Comparison of ENCODE assay signal across 15 mouse cellular contexts in the genomic region with DNA sequence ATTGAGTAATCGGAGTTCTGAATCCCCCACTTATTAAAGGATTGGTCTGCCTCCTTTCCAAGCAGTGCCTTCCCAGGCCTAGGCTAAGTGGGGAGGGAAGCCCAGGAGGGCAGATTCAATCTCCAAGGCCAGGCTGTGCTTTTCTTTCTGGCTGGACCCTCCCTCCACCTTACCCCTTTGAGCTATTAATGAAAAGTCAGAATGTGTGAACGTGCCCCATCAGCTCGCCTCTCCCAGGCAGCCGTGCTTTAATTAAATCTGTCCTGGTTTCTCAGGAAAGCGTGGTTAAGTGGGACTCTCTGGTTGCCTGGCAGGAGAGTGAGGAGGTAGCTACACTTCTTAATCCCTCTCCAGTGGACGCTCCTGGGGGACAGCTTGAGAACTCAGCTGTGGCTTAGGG. TPM values are rescaled to one million over a fixed set of nuclear protein-coding genes. Genes with fewer than 3 reads are reported as not detected.
DNase-seq lines count a peak whose midpoint lies in the region; ATAC-seq lines count a peak whose summit lies in the region.
"Had no signal": no experiment of that assay in that cellular context is flagged by ENCODE, and none has a peak within 500 bp of the region (broad histone marks: within the 10 kb centered on the region; RNA-seq: fewer than 3 reads in every experiment).

No protein-coding gene starts in this region.

- DNase-seq in kidney, postnatal 36 days, result no peak
- peak; percentile 49 for DNase-seq in midbrain, embryonic 14.5 days
- DNase-seq in testis, postnatal 10 days (ENCODE audit: low spot score), result no peak
- no peak for DNase-seq in thymus, postnatal 14 days
- DNase-seq: cerebellum, adult 9-10 months; heart, adult 2 months; heart, postnatal 4 days; kidney, postnatal 10 days had no signal

- no peak overlapping the region for H3K4me2 ChIP-seq in kidney, embryonic 16.5 days (replicated peaks; ENCODE audit: low read depth, low read length)
- H3K4me2 ChIP-seq in embryonic facial prominence, embryonic 13.5 days, result 0 out of 2 replicates have a peak overlapping the region, but pooled peaks have one; percentile 2
- no peak overlapping the region for H3K4me2 ChIP-seq in hindbrain, embryonic 13.5 days
- H3K4me2 ChIP-seq in midbrain, embryonic 14.5 days (ENCODE audit: low read length), result no peak overlapping the region
- no peak overlapping the region for H3K4me2 ChIP-seq in intestine, embryonic 16.5 days (ENCODE audit: low read depth, low read length)
- H3K4me2 ChIP-seq: liver, embryonic 11.5 days had no signal

- peak; percentile 21; the same call in 1 of the 2 replicates for ATAC-seq in kidney, embryonic 16.5 days (ENCODE audit: low FRiP score, low TSS enrichment)
- no peak for ATAC-seq in embryonic facial prominence, embryonic 13.5 days (ENCODE audit: insufficient number of reproducible peaks, insufficient read depth, low FRiP score, low TSS enrichment, low read depth)
- ATAC-seq in hindbrain, embryonic 13.5 days (ENCODE audit: low FRiP score), result peak; percentile 32; the same call in 1 of the 2 replicates
- no peak for ATAC-seq in midbrain, embryonic 14.5 days (ENCODE audit: low FRiP score, low TSS enrichment)
- no peak for ATAC-seq in intestine, embryonic 16.5 days

- no peak overlapping the region for H3K4me3 ChIP-seq in kidney, embryonic 16.5 days (ENCODE audit: low read length)
- H3K4me3 ChIP-seq in embryonic facial prominence, embryonic 13.5 days, result no peak overlapping the region
- H3K4me3 ChIP-seq in hindbrain, embryonic 13.5 days, result no peak overlapping the region
- H3K4me3 ChIP-seq in midbrain, embryonic 14.5 days (replicated peaks; ENCODE audit: low read depth, low read length), result no peak overlapping the region
- no peak overlapping the region for H3K4me3 ChIP-seq in intestine, embryonic 16.5 days (ENCODE audit: low read length)
- H3K4me3 ChIP-seq: heart, adult 2 months had no signal

- peaks cover 29% of the 10 kb centered on the region for H3K4me1 ChIP-seq in kidney, embryonic 16.5 days (ENCODE audit: insufficient read depth, low read length)
- peaks cover 38% of the 10 kb centered on the region for H3K4me1 ChIP-seq in embryonic facial prominence, embryonic 13.5 days
- peaks cover 15% of the 10 kb centered on the region for H3K4me1 ChIP-seq in hindbrain, embryonic 13.5 days (replicated peaks)
- H3K4me1 ChIP-seq in midbrain, embryonic 14.5 days (ENCODE audit: control insufficient read depth, insufficient read depth, low read length), result 0 out of 2 replicates have a peak, but pooled peaks cover 12% of the 10 kb centered on the region
- H3K4me1 ChIP-seq in intestine, embryonic 16.5 days (ENCODE audit: control insufficient read depth, insufficient read depth, low read length), result peaks cover 6% of the 10 kb centered on the region; the same call in 1 of the 2 replicates

- H3K9ac ChIP-seq in kidney, embryonic 16.5 days (replicated peaks; ENCODE audit: low read length), result peak overlapping the region; percentile 34; the same call in 1 of the 2 replicates
- H3K9ac ChIP-seq in embryonic facial prominence, embryonic 13.5 days, result peak overlapping the region; percentile 40; the same call in 1 of the 2 replicates
- peak overlapping the region; percentile 5; the same call in 1 of the 2 replicates for H3K9ac ChIP-seq in hindbrain, embryonic 13.5 days
- no peak overlapping the region for H3K9ac ChIP-seq in midbrain, embryonic 14.5 days (replicated peaks; ENCODE audit: low read length)
- H3K9ac ChIP-seq in intestine, embryonic 16.5 days (ENCODE audit: low read depth, low read length), result no peak overlapping the region

- H3K9me3 ChIP-seq in kidney, embryonic 16.5 days (ENCODE audit: low read length), result no peaks in the 10 kb centered on the region
- no peaks in the 10 kb centered on the region for H3K9me3 ChIP-seq in embryonic facial prominence, embryonic 13.5 days
- H3K9me3 ChIP-seq in hindbrain, embryonic 13.5 days, result no peaks in the 10 kb centered on the region
- H3K9me3 ChIP-seq in midbrain, embryonic 14.5 days (ENCODE audit: control insufficient read depth, low read length), result no peaks in the 10 kb centered on the region
- no peaks in the 10 kb centered on the region for H3K9me3 ChIP-seq in intestine, embryonic 16.5 days (ENCODE audit: control insufficient read depth, low read length)

- WGBS in kidney, embryonic 16.5 days, result 24% methylated on average over 6 of the region's 6 CpGs
- WGBS in embryonic facial prominence, embryonic 13.5 days, result 12% methylated on average over 6 of the region's 6 CpGs
- WGBS in hindbrain, embryonic 13.5 days, result 23% methylated on average over 6 of the region's 6 CpGs
- WGBS in midbrain, embryonic 14.5 days, result 7% methylated on average over 6 of the region's 6 CpGs
- WGBS in intestine, embryonic 16.5 days, result 63% methylated on average over 6 of the region's 6 CpGs

- H3K27ac ChIP-seq in kidney, embryonic 16.5 days (ENCODE audit: low read length), result peak overlapping the region; percentile 65; the same call in 1 of the 2 replicates
- peak overlapping the region; percentile 39; the same call in 1 of the 2 replicates for H3K27ac ChIP-seq in embryonic facial prominence, embryonic 13.5 days
- peak overlapping the region; percentile 52; the same call in 1 of the 2 replicates for H3K27ac ChIP-seq in hindbrain, embryonic 13.5 days
- 0 out of 2 replicates have a peak overlapping the region, but pooled peaks have one; percentile 32 for H3K27ac ChIP-seq in midbrain, embryonic 14.5 days (replicated peaks; ENCODE audit: low read depth, low read length)
- no peak overlapping the region for H3K27ac ChIP-seq in intestine, embryonic 16.5 days (ENCODE audit: low read length)
- H3K27ac ChIP-seq: heart, adult 2 months had no signal

- H3K27me3 ChIP-seq in kidney, embryonic 16.5 days (ENCODE audit: insufficient read depth, low read length), result no peaks in the 10 kb centered on the region
- H3K27me3 ChIP-seq in embryonic facial prominence, embryonic 13.5 days, result 0 out of 2 replicates have a peak, but pooled peaks cover 3% of the 10 kb centered on the region
- H3K27me3 ChIP-seq in hindbrain, embryonic 13.5 days, result no peaks in the 10 kb centered on the region
- H3K27me3 ChIP-seq in midbrain, embryonic 14.5 days (ENCODE audit: control insufficient read depth, insufficient read depth, low read length), result 0 out of 2 replicates have a peak, but pooled peaks cover 4% of the 10 kb centered on the region
- H3K27me3 ChIP-seq in intestine, embryonic 16.5 days (replicated peaks; ENCODE audit: control insufficient read depth, insufficient read depth, low read length), result no peaks in the 10 kb centered on the region

- H3K36me3 ChIP-seq in kidney, embryonic 16.5 days (ENCODE audit: insufficient read depth, low read length), result no peaks in the 10 kb centered on the region
- peaks cover 26% of the 10 kb centered on the region for H3K36me3 ChIP-seq in embryonic facial prominence, embryonic 13.5 days
- H3K36me3 ChIP-seq in hindbrain, embryonic 13.5 days, result no peaks in the 10 kb centered on the region
- H3K36me3 ChIP-seq in midbrain, embryonic 14.5 days (ENCODE audit: control insufficient read depth, insufficient read depth, low read length), result no peaks in the 10 kb centered on the region
- H3K36me3 ChIP-seq in intestine, embryonic 16.5 days (ENCODE audit: control insufficient read depth, insufficient read depth, low read length), result no peaks in the 10 kb centered on the region

RNA-seq across cellular contexts. Expression of gene Wnt9a, which starts 22.9 kb away (rescaled TPM):
- polyA plus RNA-seq in kidney, embryonic 16.5 days (2015; fragmentation: Nextera tagmentation; extraction: Ambion mirVana), result 1.6 and 1.8 TPM in 2 replicates
- polyA plus RNA-seq in embryonic facial prominence, embryonic 13.5 days (2015; fragmentation: Nextera tagmentation; extraction: Ambion mirVana), result 6.9 and 7.3 TPM in 2 replicates
- polyA plus RNA-seq in hindbrain, embryonic 13.5 days (2015; fragmentation: Nextera tagmentation; extraction: Ambion mirVana), result 3.6 and 5.0 TPM in 2 replicates
- 1.6 and 1.7 TPM in 2 replicates for polyA plus RNA-seq in midbrain, embryonic 14.5 days (2014; fragmentation: Nextera tagmentation; extraction: Ambion mirVana)
- polyA plus RNA-seq in intestine, embryonic 16.5 days (2015; fragmentation: Nextera tagmentation; extraction: Ambion mirVana), result 4.2 and 4.4 TPM in 2 replicates

RNA-seq across cellular contexts. Expression of gene Wnt3a, which starts 39.1 kb away (rescaled TPM):
- polyA plus RNA-seq in kidney, embryonic 16.5 days (2015; fragmentation: Nextera tagmentation; extraction: Ambion mirVana), result not detected in 2 replicates
- polyA plus RNA-seq in embryonic facial prominence, embryonic 13.5 days (2015; fragmentation: Nextera tagmentation; extraction: Ambion mirVana), result 3.7 and 4.0 TPM in 2 replicates
- 1.4 and 4.1 TPM in 2 replicates for polyA plus RNA-seq in hindbrain, embryonic 13.5 days (2015; fragmentation: Nextera tagmentation; extraction: Ambion mirVana)
- 0.43 and 0.46 TPM in 2 replicates for polyA plus RNA-seq in midbrain, embryonic 14.5 days (2014; fragmentation: Nextera tagmentation; extraction: Ambion mirVana)
- polyA plus RNA-seq in intestine, embryonic 16.5 days (2015; fragmentation: Nextera tagmentation; extraction: Ambion mirVana), result not detected in 2 replicates
- polyA plus RNA-seq: heart, adult 2 months; liver, embryonic 11.5 days; stomach, embryonic 14.5 days had no signal

RNA-seq across cellular contexts. Expression of gene Prss38, which starts 45.8 kb away (rescaled TPM):
- not detected in 2 replicates for polyA plus RNA-seq in kidney, embryonic 16.5 days (2015; fragmentation: Nextera tagmentation; extraction: Ambion mirVana)
- polyA plus RNA-seq in embryonic facial prominence, embryonic 13.5 days (2015; fragmentation: Nextera tagmentation; extraction: Ambion mirVana), result not detected in 2 replicates
- polyA plus RNA-seq in hindbrain, embryonic 13.5 days (2015; fragmentation: Nextera tagmentation; extraction: Ambion mirVana), result not detected in 2 replicates
- 0.17 TPM in 1 of 2 replicates, not detected in the other for polyA plus RNA-seq in midbrain, embryonic 14.5 days (2014; fragmentation: Nextera tagmentation; extraction: Ambion mirVana)
- polyA plus RNA-seq in intestine, embryonic 16.5 days (2015; fragmentation: Nextera tagmentation; extraction: Ambion mirVana), result not detected in 2 replicates
- polyA plus RNA-seq: embryonic facial prominence, embryonic 11.5 days; heart, adult 2 months; liver, embryonic 11.5 days; stomach, embryonic 14.5 days had no signal

Comparison
In these comparisons a context has a peak if more than half of its experiments do, and no peak if none do; other contexts are left out.
1. ATAC-seq: peak in kidney, embryonic 16.5 days (single experiment) and hindbrain, embryonic 13.5 days (single experiment); none in embryonic facial prominence, embryonic 13.5 days (single experiment), midbrain, embryonic 14.5 days (single experiment) and intestine, embryonic 16.5 days (single experiment).
2. H3K9ac ChIP-seq: peak in kidney, embryonic 16.5 days (single experiment), embryonic facial prominence, embryonic 13.5 days (single experiment) and hindbrain, embryonic 13.5 days (single experiment); none in midbrain, embryonic 14.5 days (single experiment) and intestine, embryonic 16.5 days (single experiment).